Mouse (Mus musculus): ENCODE measurements around the gene Kmt2d. TPM values are rescaled to one million over a fixed set of nuclear protein-coding genes. Genes with fewer than 3 reads are reported as not detected.

The Kmt2d gene
- total RNA-seq, 2 experiments from 2014 or later = 63.2 to 64.5 TPM

DNA sequence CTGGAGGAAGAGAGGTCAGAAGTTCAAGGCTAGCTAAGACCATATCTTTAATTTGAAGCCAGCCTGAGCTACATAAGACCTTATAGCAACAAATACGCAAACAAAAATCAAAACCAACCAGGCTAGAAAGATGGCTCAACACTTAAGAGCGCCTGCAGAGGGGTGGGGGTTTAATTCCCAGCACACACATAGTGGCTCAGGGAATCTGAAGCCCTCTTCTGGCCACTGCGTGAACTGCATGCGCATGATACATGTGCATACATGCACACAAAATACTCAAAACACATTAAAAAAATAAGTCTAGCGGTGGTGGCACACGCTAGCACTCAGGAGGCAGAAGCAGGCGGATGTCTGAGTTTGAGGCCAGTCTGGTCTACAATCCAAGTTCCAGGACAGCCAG, 85.3 kb downstream of the Kmt2d start:
- DNase-seq = no peak
- intact Hi-C loops (cut with DNase I) = loop anchor here (10.0 kb wide), 1 partner anchor 81 kb away; the partner anchor contains the start of gene Ccdc65

Other genes starting within 250 kb of the Kmt2d start
- gene Cacnb3, start 240.4 kb downstream of the Kmt2d start, total RNA-seq (2021) = 1 to 10 TPM; 8.0 to 8.8 TPM
- 10 to 100 TPM; 51.0 to 53.9 TPM for gene Ddx23, start 208.3 kb downstream of the Kmt2d start, total RNA-seq (2021)
- gene Rnd1, start 193.7 kb downstream of the Kmt2d start, total RNA-seq (2021) = 1 to 10 TPM in 1 of 2 experiments, under 1 TPM in 1; 0.69 to 1.0 TPM
- under 1 TPM; 0.29 to 0.72 TPM for gene Ccdc65, start 163.0 kb downstream of the Kmt2d start, total RNA-seq (2021)
- gene Fkbp11, start 143.0 kb downstream of the Kmt2d start, total RNA-seq (2021) = 1 to 10 TPM; 4.6 to 5.0 TPM
- gene Arf3, start 108.0 kb downstream of the Kmt2d start, total RNA-seq (2021) = 10 to 100 TPM; 26.4 to 26.6 TPM
- gene Wnt10b, start 93.1 kb downstream of the Kmt2d start, total RNA-seq (2021) = under 1 TPM; 0.45 to 0.61 TPM
- not detected for gene Wnt1, start 81.3 kb downstream of the Kmt2d start, total RNA-seq (2021)
- gene Ddn, start 61.7 kb downstream of the Kmt2d start, total RNA-seq (2021) = under 1 TPM; 0.20 to 0.31 TPM
- gene Prkag1, start 39.7 kb downstream of the Kmt2d start, total RNA-seq (2021) = 10 to 100 TPM; 91.8 to 93.6 TPM
- 1 to 10 TPM; 1.6 to 2.0 TPM for gene Rhebl1, start 23.3 kb upstream of the Kmt2d start, total RNA-seq (2021)
- gene Dhh, start 27.3 kb upstream of the Kmt2d start, total RNA-seq (2021) = 1 to 10 TPM; 2.0 to 2.7 TPM
- 10 to 100 TPM; 13.6 to 13.7 TPM for gene Lmbr1l, start 47.0 kb upstream of the Kmt2d start, total RNA-seq (2021)
- 100 to 1,000 TPM; 164 to 218 TPM for gene Tuba1b, start 63.4 kb upstream of the Kmt2d start, total RNA-seq (2021)
- not detected for gene Gm49450, start 82.3 kb upstream of the Kmt2d start, total RNA-seq (2021)
- gene Tuba1a, start 82.5 kb upstream of the Kmt2d start, total RNA-seq (2021) = 100 to 1,000 TPM; 116 to 154 TPM
- 10 to 100 TPM; 42.2 to 57.4 TPM for gene Tuba1c, start 158.7 kb upstream of the Kmt2d start, total RNA-seq (2021)
- gene Prph, start 184.0 kb upstream of the Kmt2d start, total RNA-seq (2021) = under 1 TPM; 0.44 to 0.86 TPM
- gene Troap, start 203.4 kb upstream of the Kmt2d start, total RNA-seq (2021) = 1 to 10 TPM; 2.1 to 2.2 TPM
- not detected for gene C1ql4, start 216.6 kb upstream of the Kmt2d start, total RNA-seq (2021)
- gene Dnajc22, start 222.0 kb upstream of the Kmt2d start, total RNA-seq (2021) = under 1 TPM; 0.27 to 0.45 TPM